Mouse (Mus musculus) liver, adult 2 months (tissue): ENCODE measurements around the gene Vav3.

Experiments used
- CTCF ChIP-seq: fragments of 200-500 bp; IDR thresholded peaks from 2 replicates; pipeline ENCODE4 v1.5.1; 2011; ENCODE audit warnings: low read depth, low read length, control low read depth
- POLR2A ChIP-seq: fragments of 200-500 bp; IDR thresholded peaks from 2 replicates; pipeline ENCODE4 v1.6.1; 2011; ENCODE audit warnings: low read length, control low read depth; ENCODE audit not compliant: insufficient read depth; ENCODE audit errors: extremely low read depth

DNA sequence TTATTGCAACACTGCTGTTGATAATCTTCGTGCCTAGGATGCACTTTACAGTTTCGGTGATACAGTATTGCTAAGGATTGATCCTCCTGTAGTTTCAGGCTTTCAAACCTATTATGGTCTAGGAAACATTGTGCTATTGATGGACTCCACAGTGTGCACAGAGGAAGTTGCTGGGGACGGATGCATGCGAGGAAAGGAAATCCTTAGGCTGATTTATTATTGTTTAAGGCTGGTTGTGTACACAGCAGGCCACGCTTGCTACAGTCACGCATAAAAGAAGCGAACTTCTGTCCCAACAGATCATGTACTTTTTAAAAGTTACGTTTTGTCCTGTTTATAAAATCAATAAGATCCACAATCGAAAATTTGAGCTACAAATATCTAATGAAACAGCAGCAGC is 1.2 kb upstream of the Vav3 start:
- TF ChIP-seq POLR2A, result no peak
- no peak for TF ChIP-seq CTCF
